Mouse (Mus musculus): Measurements from ENCODE around the gene Slc25a44. TPM values are rescaled to one million over a fixed set of nuclear protein-coding genes. Genes with fewer than 3 reads are reported as not detected.

The Slc25a44 gene
- polyA plus RNA-seq, 1 experiment from 2014 or later, result 11.3 TPM

DNA sequence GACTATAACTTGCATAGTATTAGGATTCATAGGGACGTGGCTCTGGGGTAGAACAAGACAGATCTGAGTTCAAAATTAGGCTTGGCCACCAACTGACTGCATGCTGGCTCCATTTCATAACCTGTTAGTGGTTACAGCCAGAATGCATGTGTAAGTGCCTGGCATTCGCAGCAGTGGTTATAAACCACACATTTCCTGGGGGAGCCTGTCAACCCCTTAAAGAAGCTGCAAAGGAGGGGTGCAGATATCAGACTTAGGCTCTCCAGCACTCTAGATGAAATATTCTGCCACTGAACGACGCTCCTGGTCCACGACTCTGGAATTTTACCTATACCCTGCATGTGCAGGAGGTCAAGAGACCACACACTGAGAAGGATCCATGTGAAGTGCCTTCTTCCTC lies 27.3 kb upstream of the Slc25a44 start:
- no peaks in the 10 kb centered on the region for H3K27me3 ChIP-seq (replicated peaks; ENCODE audit: insufficient read depth, low read length)
- H3K36me3 ChIP-seq (ENCODE audit: insufficient read depth, low read length), result no peaks in the 10 kb centered on the region

DNA sequence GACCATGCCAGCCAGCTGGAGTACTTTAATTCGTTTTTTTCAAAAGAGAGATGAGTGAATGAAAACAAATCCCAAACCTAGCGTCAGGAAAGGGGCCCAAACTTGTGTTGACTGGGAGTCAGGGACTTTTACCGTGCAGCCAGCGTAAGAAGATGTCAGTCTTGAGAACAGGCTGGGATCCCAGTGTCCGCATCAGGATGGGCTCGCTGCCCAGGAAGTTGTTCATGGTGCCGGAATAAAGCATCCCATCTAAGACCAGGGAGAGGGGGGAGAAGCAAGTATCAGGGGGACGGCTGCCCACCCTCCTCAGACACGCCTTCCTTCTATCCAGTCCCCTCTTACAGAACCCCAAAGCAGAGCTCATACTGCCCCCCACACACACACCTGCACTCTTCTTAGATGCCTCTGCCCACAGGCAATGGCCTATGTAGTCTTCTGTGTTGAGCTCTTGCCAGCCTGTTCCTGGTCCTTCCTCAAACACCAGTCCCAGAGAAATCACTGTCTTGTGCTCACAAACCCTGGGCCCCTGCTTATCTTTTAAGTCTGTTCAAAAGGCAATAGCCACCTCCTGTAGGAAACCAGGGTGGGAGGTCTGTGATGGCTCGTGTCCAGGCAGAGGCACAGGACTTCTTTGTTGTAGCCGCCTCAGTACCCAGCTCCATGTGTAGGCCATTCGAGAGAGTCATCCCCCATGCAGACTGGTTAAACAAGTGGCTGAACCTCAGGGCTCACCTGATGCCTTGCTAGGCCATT lies 25.6 kb upstream of the Slc25a44 start:
- no peak for ATAC-seq
- no peak overlapping the region for H3K4me3 ChIP-seq (ENCODE audit: low read depth, low read length)
- H3K4me1 ChIP-seq (ENCODE audit: insufficient read depth, low read depth, low read length), result no peaks in the 10 kb centered on the region
- no peak overlapping the region for H3K27ac ChIP-seq (ENCODE audit: low read length)
- DNase-seq (ENCODE audit: low spot score), result no peak
- WGBS, result 65% methylated on average over 12 of the region's 12 CpGs
- H3K9me3 ChIP-seq (ENCODE audit: low read length), result no peaks in the 10 kb centered on the region
- no peak overlapping the region for H3K4me2 ChIP-seq (replicated peaks; ENCODE audit: low read depth, low read length)
- no peaks in the 10 kb centered on the region for H3K27me3 ChIP-seq (replicated peaks; ENCODE audit: insufficient read depth, low read length)
- no peak overlapping the region for H3K9ac ChIP-seq (replicated peaks; ENCODE audit: low read depth)
- no peaks in the 10 kb centered on the region for H3K36me3 ChIP-seq (ENCODE audit: insufficient read depth, low read length)
- no peak for TF ChIP-seq CTCF (IDR thresholded peaks at IDR 0.05)
- TF ChIP-seq EP300 (IDR thresholded peaks at IDR 0.05), result no peak

More for the DNA sequence above, 27.3 kb upstream of the Slc25a44 start:
- Histone ChIP-seq H3K4me2 (replicated peaks; ENCODE audit: low read depth, low read length) (no peak overlapping the region), H3K4me3 (ENCODE audit: low read depth, low read length) (no peak overlapping the region), H3K9me3 (ENCODE audit: low read length) (no peaks in the 10 kb centered on the region), H3K27ac (ENCODE audit: low read length) (no peak overlapping the region), H3K4me1 (ENCODE audit: insufficient read depth, low read depth, low read length) (no peaks in the 10 kb centered on the region), H3K9ac (replicated peaks; ENCODE audit: low read depth) (no peak overlapping the region)
- TF ChIP-seq EP300 (IDR thresholded peaks at IDR 0.05) (no peak), CTCF (IDR thresholded peaks at IDR 0.05) (no peak)
- 64% methylated on average over 5 of the region's 5 CpGs for WGBS
- DNase-seq (ENCODE audit: low spot score), result no peak
- no peak for ATAC-seq

DNA sequence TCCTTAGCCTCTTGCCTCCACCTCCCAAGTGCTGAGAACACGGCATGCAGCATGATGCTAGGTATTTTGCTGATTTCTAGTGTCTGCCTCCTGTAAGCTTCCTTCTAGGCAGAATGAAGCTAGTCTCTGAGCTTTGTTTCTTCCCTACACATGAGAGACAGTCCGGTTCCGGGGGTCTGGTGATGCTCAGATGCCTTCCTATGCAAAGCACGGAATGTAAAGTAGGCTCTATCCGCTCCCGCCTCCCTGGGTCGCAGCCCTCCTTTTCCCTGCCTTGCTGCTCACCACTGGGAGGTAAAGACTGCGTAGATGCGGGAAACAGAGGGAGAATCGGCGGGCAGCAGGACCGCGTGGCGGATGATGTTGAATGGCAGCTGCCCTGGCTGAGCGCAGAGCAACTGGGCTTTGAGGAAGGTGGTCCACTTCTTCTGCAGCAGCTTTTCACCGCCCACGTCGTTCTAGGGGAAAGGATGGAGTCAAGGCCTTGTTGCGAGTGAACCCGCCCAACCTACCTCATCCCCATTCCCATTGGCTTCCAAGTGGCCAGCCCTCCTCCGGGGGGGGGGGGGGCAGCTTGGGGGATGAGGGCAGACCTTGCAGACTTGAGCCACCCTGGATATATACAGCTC lies 24.6 kb upstream of the Slc25a44 start:
- H3K4me2 ChIP-seq (replicated peaks; ENCODE audit: low read depth, low read length), result no peak overlapping the region
- no peak overlapping the region for H3K9ac ChIP-seq (replicated peaks; ENCODE audit: low read depth)
- no peaks in the 10 kb centered on the region for H3K4me1 ChIP-seq (ENCODE audit: insufficient read depth, low read depth, low read length)
- no peaks in the 10 kb centered on the region for H3K27me3 ChIP-seq (replicated peaks; ENCODE audit: insufficient read depth, low read length)
- 16% methylated on average over 21 of the region's 21 CpGs for WGBS
- DNase-seq (ENCODE audit: low spot score) (no peak), ATAC-seq (no peak)
- H3K9me3 ChIP-seq (ENCODE audit: low read length), result no peaks in the 10 kb centered on the region
- no peak overlapping the region for H3K4me3 ChIP-seq (ENCODE audit: low read depth, low read length)
- no peak overlapping the region for H3K27ac ChIP-seq (ENCODE audit: low read length)
- TF ChIP-seq CTCF (IDR thresholded peaks at IDR 0.05) (no peak), EP300 (IDR thresholded peaks at IDR 0.05) (no peak)
- no peaks in the 10 kb centered on the region for H3K36me3 ChIP-seq (ENCODE audit: insufficient read depth, low read length)

DNA sequence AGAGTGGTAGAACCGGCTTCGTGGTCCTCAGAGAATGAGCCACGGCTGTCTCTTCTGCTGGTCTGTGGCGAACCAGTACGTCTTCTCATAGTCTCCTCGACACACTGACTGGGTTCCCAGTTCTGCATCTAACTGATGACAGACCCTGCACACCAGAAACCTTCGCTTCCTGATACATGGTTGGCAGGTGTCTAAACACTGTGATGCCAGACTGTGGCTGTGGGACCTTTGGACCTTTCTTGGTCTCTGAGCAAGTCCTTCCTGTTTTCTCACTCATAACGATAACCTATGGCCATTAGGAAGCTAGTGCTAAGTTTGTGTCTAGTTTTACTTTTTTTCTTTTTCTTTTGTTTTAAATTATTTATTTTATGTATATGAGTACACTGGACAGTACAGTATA lies 23.5 kb upstream of the Slc25a44 start:
- H3K27ac ChIP-seq (ENCODE audit: low read length), result no peak overlapping the region

DNA sequence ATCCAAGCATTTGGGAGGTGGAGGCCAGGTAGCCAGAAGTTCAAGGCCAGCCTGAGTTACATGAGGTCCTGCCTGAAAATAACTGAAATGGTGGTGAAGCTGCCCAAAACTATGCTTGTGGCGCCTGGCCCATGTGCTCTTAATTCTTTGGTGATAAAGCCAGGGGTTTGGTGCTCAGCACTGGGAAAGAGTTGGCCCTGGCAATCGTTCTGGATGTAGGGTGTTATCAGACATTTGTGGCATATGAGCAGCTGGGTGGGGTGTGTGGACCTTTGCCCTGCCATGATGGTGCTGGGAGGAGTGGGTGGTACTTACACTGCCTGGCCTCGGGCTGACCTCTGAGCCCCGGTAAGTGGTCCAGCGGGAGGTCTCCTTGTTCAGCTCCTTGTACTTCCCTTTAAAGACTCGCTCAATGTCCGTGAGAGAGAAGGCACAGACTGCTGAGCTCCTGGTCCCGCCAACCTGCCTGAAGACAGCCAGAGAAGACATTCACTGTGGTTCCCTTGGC lies 22.8 kb upstream of the Slc25a44 start:
- no peaks in the 10 kb centered on the region for H3K27me3 ChIP-seq (replicated peaks; ENCODE audit: insufficient read depth, low read length)
- ATAC-seq, result no peak
- no peak overlapping the region for H3K4me3 ChIP-seq (ENCODE audit: low read depth, low read length)
- H3K4me1 ChIP-seq (ENCODE audit: insufficient read depth, low read depth, low read length), result no peaks in the 10 kb centered on the region
- TF ChIP-seq EP300 (IDR thresholded peaks at IDR 0.05), result no peak
- no peak for TF ChIP-seq CTCF (IDR thresholded peaks at IDR 0.05)
- H3K27ac ChIP-seq (ENCODE audit: low read length), result no peak overlapping the region
- no peak for DNase-seq (ENCODE audit: low spot score)
- H3K36me3 ChIP-seq (ENCODE audit: insufficient read depth, low read length), result no peaks in the 10 kb centered on the region
- H3K9ac ChIP-seq (replicated peaks; ENCODE audit: low read depth), result no peak overlapping the region
- no peak overlapping the region for H3K4me2 ChIP-seq (replicated peaks; ENCODE audit: low read depth, low read length)
- no peaks in the 10 kb centered on the region for H3K9me3 ChIP-seq (ENCODE audit: low read length)
- WGBS, result 48% methylated on average over 8 of the region's 8 CpGs

More for the DNA sequence above, 23.5 kb upstream of the Slc25a44 start:
- Histone ChIP-seq H3K4me1 (ENCODE audit: insufficient read depth, low read depth, low read length) (no peaks in the 10 kb centered on the region), H3K9me3 (ENCODE audit: low read length) (no peaks in the 10 kb centered on the region), H3K27me3 (replicated peaks; ENCODE audit: insufficient read depth, low read length) (no peaks in the 10 kb centered on the region), H3K36me3 (ENCODE audit: insufficient read depth, low read length) (no peaks in the 10 kb centered on the region), H3K4me3 (ENCODE audit: low read depth, low read length) (no peak overlapping the region), H3K9ac (replicated peaks; ENCODE audit: low read depth) (no peak overlapping the region), H3K4me2 (replicated peaks; ENCODE audit: low read depth, low read length) (no peak overlapping the region)
- TF ChIP-seq EP300 (IDR thresholded peaks at IDR 0.05) (no peak), CTCF (IDR thresholded peaks at IDR 0.05) (no peak)
- DNase-seq (ENCODE audit: low spot score) (no peak), ATAC-seq (no peak)
- 72% methylated on average over 8 of the region's 8 CpGs for WGBS

DNA sequence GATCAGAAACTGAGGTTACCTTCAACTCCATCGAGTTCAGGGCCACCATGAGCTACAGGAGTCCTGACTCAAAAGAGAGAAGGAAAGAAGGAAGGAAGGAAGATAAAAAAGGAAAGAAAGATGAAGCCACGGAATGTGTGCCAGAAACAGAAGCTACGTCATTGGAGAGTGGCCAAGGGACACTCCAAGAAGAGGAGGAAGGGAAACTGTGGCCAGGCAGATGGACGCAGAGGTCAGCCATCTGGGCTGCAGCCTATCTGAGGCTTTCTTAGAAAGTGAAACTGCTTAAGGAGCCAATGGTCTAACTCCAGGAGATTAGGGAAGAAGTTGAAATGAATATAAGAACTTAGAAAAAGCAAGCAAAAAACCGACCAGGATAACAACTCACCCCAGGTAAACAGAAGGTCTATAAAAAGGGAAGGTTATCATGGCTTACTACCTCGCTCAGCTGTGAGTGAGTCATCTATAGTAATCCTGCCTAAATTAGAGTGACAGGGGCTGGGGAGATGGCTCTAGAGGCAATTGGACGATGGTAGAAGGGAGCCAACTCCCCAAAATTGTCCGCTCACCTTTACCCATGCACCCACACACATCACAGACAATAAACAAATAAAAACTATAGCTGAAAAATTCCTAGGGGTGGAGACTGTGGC lies 21.7 kb upstream of the Slc25a44 start:
- H3K9ac ChIP-seq (replicated peaks; ENCODE audit: low read depth), result no peak overlapping the region
- WGBS, result 41% methylated on average over 8 of the region's 8 CpGs
- no peak for ATAC-seq
- no peaks in the 10 kb centered on the region for H3K36me3 ChIP-seq (ENCODE audit: insufficient read depth, low read length)
- no peak overlapping the region for H3K4me3 ChIP-seq (ENCODE audit: low read depth, low read length)
- no peaks in the 10 kb centered on the region for H3K4me1 ChIP-seq (ENCODE audit: insufficient read depth, low read depth, low read length)
- H3K9me3 ChIP-seq (ENCODE audit: low read length), result no peaks in the 10 kb centered on the region
- H3K4me2 ChIP-seq (replicated peaks; ENCODE audit: low read depth, low read length), result no peak overlapping the region
- no peaks in the 10 kb centered on the region for H3K27me3 ChIP-seq (replicated peaks; ENCODE audit: insufficient read depth, low read length)
- TF ChIP-seq CTCF (IDR thresholded peaks at IDR 0.05) (no peak), EP300 (IDR thresholded peaks at IDR 0.05) (no peak)
- H3K27ac ChIP-seq (ENCODE audit: low read length), result no peak overlapping the region
- DNase-seq (ENCODE audit: low spot score), result peak; percentile 28

Data from lung, postnatal 0 days (tissue).